Mouse (Mus musculus) kidney, adult 2 months (tissue): ENCODE measurements around the gene Usp53. TPM values are rescaled to one million over a fixed set of nuclear protein-coding genes. Genes with fewer than 3 reads are reported as not detected.

Source experiments
- DNase-seq: peaks from one replicate; pipeline ENCODE4 v3.0.0; 2021
- H3K27ac ChIP-seq: fragments of 200-500 bp; 2 replicates; pipeline ENCODE4 v1.5.1; 2012; ENCODE audit warnings: low read depth, low read length, control low read depth, inconsistent platforms; ENCODE audit not compliant: insufficient read depth
- H3K27me3 ChIP-seq: fragments of 200-500 bp; replicated peaks from 2 replicates; pipeline ENCODE4 v1.6.1; 2012; ENCODE audit warnings: mild to moderate bottlenecking, moderate library complexity, low read length, inconsistent platforms; ENCODE audit not compliant: control insufficient read depth, insufficient read depth
- H3K36me3 ChIP-seq: fragments of 200-500 bp; 2 replicates; pipeline ENCODE4 v1.6.1; 2012; ENCODE audit warnings: mild to moderate bottlenecking, moderate library complexity, low read length, inconsistent platforms; ENCODE audit not compliant: control insufficient read depth, insufficient read depth
- H3K4me1 ChIP-seq: fragments of 200-500 bp; 2 replicates; pipeline ENCODE4 v1.6.1; 2011; ENCODE audit warnings: low read length; ENCODE audit not compliant: control insufficient read depth, insufficient read depth
- H3K4me3 ChIP-seq: fragments of 200-500 bp; 2 replicates; pipeline ENCODE4 v1.5.1; 2011; ENCODE audit warnings: mild to moderate bottlenecking, low read depth, low read length, control low read depth; ENCODE audit not compliant: insufficient read depth
- CTCF ChIP-seq: fragments of 200-500 bp; conservative IDR thresholded peaks from 2 replicates; pipeline ENCODE4 v1.5.1; 2011; ENCODE audit warnings: low read depth, mild to moderate bottlenecking, control low read depth, low read length, moderate library complexity, mixed read lengths; ENCODE audit not compliant: insufficient read depth, insufficient read length
- POLR2A ChIP-seq: fragments of 200-500 bp; IDR thresholded peaks from one replicate; pipeline ENCODE4 v1.6.1; 2011; ENCODE audit warnings: low read depth, low read length, control low read depth
- WGBS: fragments of 180-500 bp; shearing (Covaris S2); methylation state at CpG from one replicate; pipeline ENCODE4 v1.1.7; 2018; 5-methylcytosine and 5-hydroxymethylcytosine counted together
- polyA plus RNA-seq: library from polyadenylated mRNA; depleted of rRNA; stranded (reverse); fragments of >200 nt; gene quantifications from 2 replicates; pipeline ENCODE4 v1.2.3, GENCODE M21; 2012; rRNA removed

Gene Usp53
- polyA plus RNA-seq, 1 experiment, result 4.4 TPM

DNA sequence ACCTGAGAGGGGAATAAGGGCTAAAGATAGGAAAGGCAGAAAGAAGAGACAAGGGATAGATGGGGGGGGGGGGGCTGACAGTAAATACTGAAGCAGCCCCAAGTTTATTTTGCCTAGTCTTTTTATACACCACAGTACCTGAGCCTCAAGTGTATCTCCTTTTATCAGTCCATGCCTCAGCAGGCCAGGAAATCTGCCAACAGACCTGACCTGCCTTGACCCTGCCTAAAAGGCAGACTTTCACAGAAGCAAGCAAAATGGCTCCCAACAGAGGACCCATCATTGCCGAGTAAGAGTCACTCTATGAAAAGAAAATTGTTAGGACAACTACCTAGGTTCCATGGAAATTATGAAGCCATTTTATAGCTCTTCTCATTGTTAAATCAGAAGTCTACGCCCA is 76.5 kb downstream of the Usp53 start:
- WGBS, result 87% methylated on average over 2 of the region's 2 CpGs
- Histone ChIP-seq H3K36me3 (no peaks in the 10 kb centered on the region), H3K27ac (no peak overlapping the region), H3K4me3 (no peak overlapping the region), H3K27me3 (no peaks in the 10 kb centered on the region), H3K4me1 (no peaks in the 10 kb centered on the region)
- DNase-seq, result no peak
- TF ChIP-seq CTCF, result no peak
- no peak for TF ChIP-seq POLR2A

DNA sequence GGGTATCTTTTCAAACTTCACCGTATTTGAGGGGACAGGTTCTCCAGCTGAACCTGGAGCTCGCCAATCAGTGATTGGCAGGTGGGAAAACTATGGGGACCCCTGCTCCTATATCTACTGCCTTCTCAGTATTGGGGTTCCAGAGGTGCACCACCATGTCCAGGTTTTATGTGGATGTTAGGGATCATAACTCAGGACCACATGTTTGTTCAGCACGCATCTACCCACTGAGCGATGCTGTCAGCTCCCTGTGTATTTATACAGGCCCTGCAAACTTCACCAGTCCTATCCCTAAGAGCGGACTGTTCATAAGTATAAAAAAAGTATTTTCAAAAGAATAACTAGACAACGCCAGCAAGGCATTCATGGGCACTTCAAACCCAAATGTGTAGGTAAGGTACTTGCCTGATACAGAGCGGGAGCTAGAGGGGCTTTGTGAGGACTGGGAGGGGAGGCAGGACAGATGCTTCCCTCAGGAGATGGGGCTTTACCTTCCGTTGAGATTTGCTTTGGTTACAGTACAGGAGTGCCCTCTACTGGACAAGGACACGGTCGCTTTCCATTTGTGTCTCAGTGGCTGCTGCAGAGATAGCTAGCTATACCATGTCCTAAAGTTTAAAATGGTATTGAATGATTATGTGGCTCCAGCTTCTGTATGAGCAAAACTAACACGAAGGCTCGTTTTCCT is 80.4 kb downstream of the Usp53 start:
- Histone ChIP-seq H3K27me3 (no peaks in the 10 kb centered on the region), H3K36me3 (no peaks in the 10 kb centered on the region), H3K4me1 (no peaks in the 10 kb centered on the region), H3K4me3 (no peak overlapping the region), H3K27ac (no peak overlapping the region)
- TF ChIP-seq POLR2A (no peak), CTCF (peak; percentile 90)
- peak; percentile 50 for DNase-seq
- 43% methylated on average over 12 of the region's 12 CpGs for WGBS

- Histone ChIP-seq H3K27ac (no peak overlapping the region), H3K36me3 (no peaks in the 10 kb centered on the region), H3K27me3 (no peaks in the 10 kb centered on the region), H3K4me1 (no peaks in the 10 kb centered on the region), H3K4me3 (no peak overlapping the region)
- no peak for DNase-seq
- TF ChIP-seq POLR2A, result no peak
- WGBS, result 55% methylated on average over 6 of the region's 6 CpGs
These were observed 86.1 kb downstream of the Usp53 start for GRCm38 (mm10) chr3:122898254-122898653.

GRCm38 (mm10) chr3:122895189-122895731 is 89.0 kb downstream of the Usp53 start:
- DNase-seq, result no peak
- H3K36me3 ChIP-seq, result no peaks in the 10 kb centered on the region
- no peak overlapping the region for H3K4me3 ChIP-seq
- no peaks in the 10 kb centered on the region for H3K27me3 ChIP-seq
- no peak overlapping the region for H3K27ac ChIP-seq
- H3K4me1 ChIP-seq, result no peaks in the 10 kb centered on the region
- TF ChIP-seq CTCF (no peak), POLR2A (no peak)
- WGBS, result 67% methylated on average over 11 of the region's 11 CpGs

DNA sequence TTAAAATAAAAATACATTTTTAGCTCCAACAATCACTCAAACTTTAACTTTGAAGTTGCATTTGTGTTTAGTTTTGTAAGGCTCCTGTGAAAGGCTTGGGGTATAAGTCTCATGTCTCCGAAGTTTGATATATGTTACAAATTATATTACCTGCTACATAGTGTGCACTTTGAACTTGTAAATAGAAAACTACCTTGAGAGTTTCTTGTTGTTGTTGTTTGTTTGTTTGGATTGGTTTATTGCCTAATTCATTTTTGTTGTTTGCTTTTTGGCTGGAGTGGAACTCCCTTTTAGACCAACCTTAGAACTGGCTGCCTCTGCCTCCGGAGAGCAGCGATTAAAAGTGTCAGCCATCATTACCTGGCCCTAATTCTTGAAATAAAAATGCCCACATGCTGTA is 89.5 kb downstream of the Usp53 start, which contains the start of gene Fabp2:
Gene Fabp2 (plus strand): TSS at position 301 of the 400 bp plus-strand sequence.
- H3K36me3 ChIP-seq, result no peaks in the 10 kb centered on the region
- no peak for TF ChIP-seq POLR2A
- no peak within 1 kb of the TSS for H3K4me3 ChIP-seq
- no peak for DNase-seq
- no peaks in the 10 kb centered on the region for H3K4me1 ChIP-seq
- H3K27me3 ChIP-seq, result no peaks in the 10 kb centered on the region
- WGBS, result 94% methylated on average over 3 of the region's 3 CpGs
- H3K27ac ChIP-seq, result no peak within 1 kb of the TSS

DNA sequence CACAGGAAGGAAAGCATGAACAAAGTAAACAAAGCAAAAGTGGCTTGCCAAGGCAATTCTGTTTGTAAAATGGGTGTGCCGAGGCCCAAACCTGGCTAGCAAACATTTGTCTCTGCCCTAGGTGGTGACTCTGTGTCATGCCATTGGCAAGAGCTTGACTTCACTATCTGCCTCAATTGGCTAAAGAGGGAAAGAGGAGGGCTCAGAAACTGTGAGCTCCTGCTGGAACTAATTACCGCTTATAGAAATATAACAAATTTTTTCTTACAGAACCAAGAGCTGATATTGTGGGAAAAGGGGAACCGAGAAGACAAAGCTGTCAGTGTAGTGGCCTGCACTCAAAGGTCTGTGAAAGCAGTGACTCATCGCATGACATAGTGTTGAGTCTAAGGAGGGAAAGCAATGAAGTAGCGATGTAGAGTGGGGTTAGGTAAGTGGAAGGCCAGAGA is 95.9 kb downstream of the Usp53 start:
- no peaks in the 10 kb centered on the region for H3K4me1 ChIP-seq
- no peaks in the 10 kb centered on the region for H3K27me3 ChIP-seq
- 82% methylated on average over 5 of the region's 5 CpGs for whole genome bisulfite sequencing
- no peak overlapping the region for H3K27ac ChIP-seq
- H3K4me3 ChIP-seq, result no peak overlapping the region
- DNase-seq, result no peak
- TF ChIP-seq POLR2A, result no peak
- no peak for TF ChIP-seq CTCF
- H3K36me3 ChIP-seq, result no peaks in the 10 kb centered on the region

- no peak overlapping the region for H3K27ac ChIP-seq
- no peaks in the 10 kb centered on the region for H3K27me3 ChIP-seq
- DNase-seq, result no peak
- no peak overlapping the region for H3K4me3 ChIP-seq
- 77% methylated on average over 4 of the region's 4 CpGs for WGBS
- no peaks in the 10 kb centered on the region for H3K36me3 ChIP-seq
- no peaks in the 10 kb centered on the region for H3K4me1 ChIP-seq
- TF ChIP-seq POLR2A, result no peak
These were observed 96.6 kb downstream of the Usp53 start for GRCm38 (mm10) chr3:122887505-122888301.

Other genes starting within 250 kb of the Usp53 start
- not detected in 2 replicates for gene Fabp2, start 89.4 kb downstream of the Usp53 start, polyA plus RNA-seq
- not detected in 2 replicates for gene Gm10959, start 65.2 kb downstream of the Usp53 start, polyA plus RNA-seq
- gene 1810037I17Rik, start 60.3 kb downstream of the Usp53 start, polyA plus RNA-seq, result 43.3 and 46.3 TPM in 2 replicates
- gene Myoz2, start 50.5 kb upstream of the Usp53 start, polyA plus RNA-seq, result 3.8 TPM in 1 of 2 replicates, not detected in the other